8 mouse cellular contexts compared by ENCODE assay signal in genomic region chr4:136285811-136286371, GRCm38 (mm10). TPM values are rescaled to one million over a fixed set of nuclear protein-coding genes. Genes with fewer than 3 reads are reported as not detected.
DNase-seq lines count a peak whose midpoint lies in the region; ATAC-seq and TF ChIP-seq lines count a peak whose summit lies in the region.

No protein-coding gene starts in this region.

- peak; percentile 94 for DNase-seq in 3134 (ENCODE audit: extremely low read depth, insufficient read length, low spot score)
- peak; percentile 97 to 98 for DNase-seq in adrenal gland, postnatal 36 days
- peak; percentile 97 to 98 for DNase-seq in heart, adult 18-20 months
- DNase-seq in kidney, adult 2 months: peak; percentile 99
- peak; percentile 92 to 95 for DNase-seq in spleen, adult 2 months (ENCODE audit: low read depth in 1 of 2, low spot score in 2 of 2)

- peak overlapping the region; percentile 75 for H3K4me3 ChIP-seq in embryonic facial prominence, embryonic 13.5 days
- H3K4me3 ChIP-seq in kidney, adult 2 months (ENCODE audit: insufficient read depth, low read depth, low read length): peak overlapping the region; percentile 84
- peak overlapping the region; percentile 70 for H3K4me3 ChIP-seq in limb, embryonic 12.5 days (replicated peaks)
- H3K4me3 ChIP-seq in midbrain, embryonic 15.5 days: peak overlapping the region; percentile 75
- peak overlapping the region; percentile 80 for H3K4me3 ChIP-seq in spleen, adult 2 months (ENCODE audit: extremely low read depth, insufficient read depth, insufficient read length)

- peaks cover 39% of the 10 kb centered on the region for H3K36me3 ChIP-seq in embryonic facial prominence, embryonic 13.5 days
- peaks cover 6% of the 10 kb centered on the region for H3K36me3 ChIP-seq in kidney, adult 2 months (ENCODE audit: control insufficient read depth, insufficient read depth, low read length)
- peaks cover 38% of the 10 kb centered on the region for H3K36me3 ChIP-seq in limb, embryonic 12.5 days
- peaks cover 13% of the 10 kb centered on the region; the same call in 1 of the 2 replicates for H3K36me3 ChIP-seq in midbrain, embryonic 15.5 days (replicated peaks)
- H3K36me3 ChIP-seq in spleen, adult 2 months (ENCODE audit: control insufficient read depth, insufficient read depth, low read length): peaks cover 17% of the 10 kb centered on the region

- no peak for TF ChIP-seq CTCF in kidney, adult 2 months (conservative IDR thresholded peaks at IDR 0.05; ENCODE audit: insufficient read depth, insufficient read length, low read depth, low read length)
- no peak for TF ChIP-seq CTCF in spleen, adult 2 months (IDR thresholded peaks at IDR 0.05; ENCODE audit: extremely low read depth, insufficient read depth, insufficient read length, insufficient replicate concordance)

- peaks cover 21% of the 10 kb centered on the region for H3K27me3 ChIP-seq in embryonic facial prominence, embryonic 13.5 days
- no peaks in the 10 kb centered on the region for H3K27me3 ChIP-seq in kidney, adult 2 months (replicated peaks; ENCODE audit: control insufficient read depth, insufficient read depth, low read length)
- H3K27me3 ChIP-seq in limb, embryonic 12.5 days: peaks cover 27% of the 10 kb centered on the region
- peaks cover 10% of the 10 kb centered on the region; the same call in 1 of the 2 replicates for H3K27me3 ChIP-seq in midbrain, embryonic 15.5 days (replicated peaks)
- no peaks in the 10 kb centered on the region for H3K27me3 ChIP-seq in spleen, adult 2 months (ENCODE audit: control insufficient read depth, insufficient read depth, low read length)

- peaks cover 38% of the 10 kb centered on the region for H3K4me1 ChIP-seq in embryonic facial prominence, embryonic 13.5 days
- H3K4me1 ChIP-seq in kidney, adult 2 months (ENCODE audit: control insufficient read depth, insufficient read depth, low read length): peaks cover 4% of the 10 kb centered on the region; the same call in 1 of the 2 replicates
- peaks cover 37% of the 10 kb centered on the region for H3K4me1 ChIP-seq in limb, embryonic 12.5 days (replicated peaks)
- peaks cover 51% of the 10 kb centered on the region for H3K4me1 ChIP-seq in midbrain, embryonic 15.5 days
- H3K4me1 ChIP-seq in spleen, adult 2 months (ENCODE audit: control insufficient read depth, insufficient read depth, insufficient read length): peaks cover 4% of the 10 kb centered on the region; the same call in 1 of the 2 replicates

- under 1% methylated on average over 29 of the region's 29 CpGs for WGBS in embryonic facial prominence, embryonic 13.5 days
- under 1% methylated on average over 29 of the region's 29 CpGs for WGBS in kidney, adult 2 months
- 0% methylated on average over 29 of the region's 29 CpGs for WGBS in limb, embryonic 12.5 days
- 0% methylated on average over 29 of the region's 29 CpGs for WGBS in midbrain, embryonic 15.5 days
- WGBS in spleen, adult 2 months: 0% methylated on average over 29 of the region's 29 CpGs

- H3K4me2 ChIP-seq in embryonic facial prominence, embryonic 13.5 days: peak overlapping the region; percentile 91
- H3K4me2 ChIP-seq in limb, embryonic 12.5 days: peak overlapping the region; percentile 82
- peak overlapping the region; percentile 87 for H3K4me2 ChIP-seq in midbrain, embryonic 15.5 days

- ATAC-seq in embryonic facial prominence, embryonic 13.5 days (ENCODE audit: insufficient number of reproducible peaks, insufficient read depth, low FRiP score, low TSS enrichment, low read depth): peak; percentile 79
- peak; percentile 89 for ATAC-seq in limb, embryonic 12.5 days (ENCODE audit: insufficient number of reproducible peaks, insufficient read depth, low FRiP score, low TSS enrichment, low read depth)
- peak; percentile 90 for ATAC-seq in midbrain, embryonic 15.5 days (replicated peaks)

- H3K9ac ChIP-seq in embryonic facial prominence, embryonic 13.5 days: peak overlapping the region; percentile 81
- peak overlapping the region; percentile 78 for H3K9ac ChIP-seq in limb, embryonic 12.5 days (replicated peaks)
- peak overlapping the region; percentile 80 for H3K9ac ChIP-seq in midbrain, embryonic 15.5 days

- H3K9me3 ChIP-seq in embryonic facial prominence, embryonic 13.5 days: no peaks in the 10 kb centered on the region
- peaks cover 4% of the 10 kb centered on the region for H3K9me3 ChIP-seq in limb, embryonic 12.5 days
- H3K9me3 ChIP-seq in midbrain, embryonic 15.5 days: no peaks in the 10 kb centered on the region

- peak overlapping the region; percentile 94 for H3K27ac ChIP-seq in embryonic facial prominence, embryonic 13.5 days
- peak overlapping the region; percentile 81 for H3K27ac ChIP-seq in kidney, adult 2 months (ENCODE audit: insufficient read depth, low read depth, low read length)
- peak overlapping the region; percentile 91 for H3K27ac ChIP-seq in limb, embryonic 12.5 days
- peak overlapping the region; percentile 92 for H3K27ac ChIP-seq in midbrain, embryonic 15.5 days
- H3K27ac ChIP-seq in spleen, adult 2 months (ENCODE audit: insufficient read depth, low read length): peak overlapping the region; percentile 74

- peak; percentile 32 for TF ChIP-seq POLR2A in kidney, adult 2 months (IDR thresholded peaks at IDR 0.05; ENCODE audit: low read depth, low read length)
- no peak for TF ChIP-seq POLR2A in spleen, adult 2 months (IDR thresholded peaks at IDR 0.05; ENCODE audit: low read depth, low read length)

RNA-seq across cellular contexts. Expression of gene Zfp46, which starts 1.4 kb away (rescaled TPM):
- 10 to 100 TPM; 17.0 to 21.4 TPM for total RNA-seq in adrenal gland, postnatal 36 days (2021)
- 25.2 and 30.5 TPM in 2 replicates for polyA plus RNA-seq in embryonic facial prominence, embryonic 13.5 days (2015; fragmentation: Nextera tagmentation; extraction: Ambion mirVana)
- 10 to 100 TPM; 32.3 to 34.8 TPM for total RNA-seq in heart, adult 18-20 months (2021)
- polyA plus RNA-seq in kidney, adult 2 months (2012; rRNA removed): 10.7 and 10.9 TPM in 2 replicates
- 25.4 and 25.6 TPM in 2 replicates for polyA plus RNA-seq in limb, embryonic 12.5 days (2016; fragmentation: Nextera tagmentation; extraction: Ambion mirVana)
- 42.8 and 43.2 TPM in 2 replicates for polyA plus RNA-seq in midbrain, embryonic 15.5 days (2015; fragmentation: Nextera tagmentation; extraction: Ambion mirVana)
- 8.4 and 12.7 TPM in 2 replicates for polyA plus RNA-seq in spleen, adult 2 months (2012; rRNA removed)

RNA-seq across cellular contexts. Expression of gene Hnrnpr, which starts 24.9 kb away (rescaled TPM):
- total RNA-seq in adrenal gland, postnatal 36 days (2021): 10 to 100 TPM; 73.9 to 81.7 TPM
- polyA plus RNA-seq in embryonic facial prominence, embryonic 13.5 days (2015; fragmentation: Nextera tagmentation; extraction: Ambion mirVana): 256 and 263 TPM in 2 replicates
- total RNA-seq in heart, adult 18-20 months (2021): 10 to 100 TPM; 41.9 to 46.0 TPM
- polyA plus RNA-seq in kidney, adult 2 months (2012; rRNA removed): 9.9 and 14.0 TPM in 2 replicates
- 252 and 268 TPM in 2 replicates for polyA plus RNA-seq in limb, embryonic 12.5 days (2016; fragmentation: Nextera tagmentation; extraction: Ambion mirVana)
- 226 and 237 TPM in 2 replicates for polyA plus RNA-seq in midbrain, embryonic 15.5 days (2015; fragmentation: Nextera tagmentation; extraction: Ambion mirVana)
- polyA plus RNA-seq in spleen, adult 2 months (2012; rRNA removed): 7.9 and 8.2 TPM in 2 replicates

RNA-seq across cellular contexts. Expression of gene Tcea3, which starts 38.4 kb away (rescaled TPM):
- total RNA-seq in adrenal gland, postnatal 36 days (2021): 1 to 10 TPM; 2.7 to 2.8 TPM
- 3.6 and 7.3 TPM in 2 replicates for polyA plus RNA-seq in embryonic facial prominence, embryonic 13.5 days (2015; fragmentation: Nextera tagmentation; extraction: Ambion mirVana)
- total RNA-seq in heart, adult 18-20 months (2021): 100 to 1,000 TPM; 126 to 148 TPM
- 29.9 and 50.8 TPM in 2 replicates for polyA plus RNA-seq in kidney, adult 2 months (2012; rRNA removed)
- 5.0 and 5.2 TPM in 2 replicates for polyA plus RNA-seq in limb, embryonic 12.5 days (2016; fragmentation: Nextera tagmentation; extraction: Ambion mirVana)
- polyA plus RNA-seq in midbrain, embryonic 15.5 days (2015; fragmentation: Nextera tagmentation; extraction: Ambion mirVana): 1.4 and 1.8 TPM in 2 replicates
- polyA plus RNA-seq in spleen, adult 2 months (2012; rRNA removed): 0.88 and 1.4 TPM in 2 replicates

Comparison
In these comparisons a context has a peak if more than half of its experiments do, and no peak if none do; other contexts are left out.
1. Peak in every context shown above with its lines: DNase-seq, ATAC-seq, H3K4me3 ChIP-seq and H3K27ac ChIP-seq.
2. RNA of gene Hnrnpr, which starts 24.9 kb away (polyA plus RNA-seq): 256 to 263 TPM in embryonic facial prominence, embryonic 13.5 days, 252 to 268 TPM in limb, embryonic 12.5 days and 226 to 237 TPM in midbrain, embryonic 15.5 days; 9.9 to 14.0 TPM in kidney, adult 2 months and 7.9 to 8.2 TPM in spleen, adult 2 months; every median in the first group is over 10 times any median in the second.